Mouse (Mus musculus) large intestine, adult 2 months (tissue): ENCODE measurements at regions not wholly inside any gene's neighbourhood (a gene's known extent, or its start where the extent isn't known, plus 50 kb on each side); places are given as distances from the start of the nearest gene placed in this dataset.
"Not testable (repeated sequence)": the region's sequence is repeated elsewhere in the genome, so short reads cannot be mapped to it uniquely, and the experiment has no call there.

Experiments
- DNase-seq: peaks from one replicate; pipeline ENCODE4 v3.0.0-alpha.2; 2012; ENCODE audit warnings: low read depth, low spot score
- WGBS: fragments of 180-500 bp; shearing (Covaris S2); methylation state at CpG from one replicate; pipeline ENCODE4 v1.1.7; 2018; 5-methylcytosine and 5-hydroxymethylcytosine counted together

DNA sequence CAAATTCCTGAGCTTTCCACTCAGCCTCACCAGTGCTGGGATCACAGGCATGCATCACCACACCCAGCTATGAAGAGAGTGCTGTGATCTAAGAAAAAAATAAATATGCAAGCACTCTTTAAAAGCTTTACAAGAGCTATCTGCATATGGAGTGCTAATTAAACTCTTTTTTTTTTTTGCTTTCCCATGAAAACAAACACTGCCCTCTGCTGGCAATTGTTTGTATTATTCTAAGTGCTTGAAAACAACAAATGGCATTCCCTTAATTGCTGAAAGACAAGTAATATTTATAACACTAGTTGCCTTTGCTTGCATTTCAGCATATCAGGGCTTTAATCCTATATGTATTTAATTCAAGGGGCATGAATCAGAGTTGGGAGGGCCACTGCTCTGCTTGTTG lies 91.8 kb downstream of the 5730507C01Rik start:
- not testable (repeated sequence) for DNase-seq

DNA sequence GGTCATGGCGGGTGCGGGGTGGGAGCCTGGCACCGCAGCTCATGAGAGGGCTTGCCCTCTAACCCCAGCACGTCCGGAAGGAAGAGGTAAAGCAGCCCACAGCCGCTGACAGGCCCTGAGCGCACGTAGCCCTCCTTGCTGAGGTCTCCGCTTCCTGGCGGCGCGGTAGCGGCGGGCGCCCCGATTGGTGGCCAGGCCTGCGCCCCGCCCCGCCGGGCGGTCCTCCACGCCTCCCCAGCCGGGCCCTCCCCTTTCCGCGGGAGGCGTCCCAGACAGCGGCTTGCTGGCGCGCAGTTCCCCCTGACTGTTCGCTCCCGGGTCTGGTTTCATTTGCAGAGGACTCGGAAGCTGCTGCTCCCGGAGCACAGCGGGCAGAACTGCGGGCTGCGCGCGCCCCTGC lies 95.5 kb downstream of the 5730507C01Rik start:
- peak; percentile 33 for DNase-seq
- WGBS = under 1% methylated on average over 38 of the region's 38 CpGs

DNA sequence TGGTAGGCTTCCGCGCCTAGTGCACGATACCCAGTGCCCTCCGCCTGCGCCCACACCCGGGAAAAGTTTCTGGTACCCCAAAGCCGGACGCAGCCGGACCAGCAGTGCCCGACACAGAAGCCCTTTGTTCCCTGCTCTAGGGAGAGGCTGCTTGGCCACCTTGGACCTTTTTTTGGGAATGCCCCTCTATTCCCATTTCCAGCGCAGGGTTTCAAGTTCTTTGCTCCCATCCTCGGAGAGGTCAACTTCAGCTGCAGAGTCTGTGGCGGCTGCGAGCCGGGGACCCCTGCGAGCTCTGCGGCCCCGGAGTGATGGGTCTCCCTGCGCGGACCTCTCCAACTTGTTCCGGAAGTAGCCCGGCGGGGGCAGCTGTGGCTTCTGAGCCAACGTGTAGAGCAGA lies 96.3 kb downstream of the 5730507C01Rik start:
- not testable (repeated sequence) for DNase-seq
- WGBS = 2% methylated on average over 24 of the region's 24 CpGs
